Mouse (Mus musculus) left cerebral cortex, adult 6 months (tissue): ENCODE measurements around the gene Gm20814. TPM values are rescaled to one million over a fixed set of nuclear protein-coding genes. Genes with fewer than 3 reads are reported as not detected.

Experiments used
- long read RNA-seq, 2 experiments: library from polyadenylated mRNA; unstranded; transcript quantifications; one replicate each; pipeline ENCODE4 v2.0.0; 2019 to 2020
- polyA plus RNA-seq: library from polyadenylated mRNA; unstranded; fragments of <200 nt; fragmentation: Nextera tagmentation; gene quantifications from 2 replicates; pipeline ENCODE4 v1.2.3, GENCODE M21; 2021

Gene Gm20814
- polyA plus RNA-seq: not detected in 2 replicates
- long read RNA-seq, experiment 1: 0 reads
- long read RNA-seq, experiment 2: 0 reads

DNA sequence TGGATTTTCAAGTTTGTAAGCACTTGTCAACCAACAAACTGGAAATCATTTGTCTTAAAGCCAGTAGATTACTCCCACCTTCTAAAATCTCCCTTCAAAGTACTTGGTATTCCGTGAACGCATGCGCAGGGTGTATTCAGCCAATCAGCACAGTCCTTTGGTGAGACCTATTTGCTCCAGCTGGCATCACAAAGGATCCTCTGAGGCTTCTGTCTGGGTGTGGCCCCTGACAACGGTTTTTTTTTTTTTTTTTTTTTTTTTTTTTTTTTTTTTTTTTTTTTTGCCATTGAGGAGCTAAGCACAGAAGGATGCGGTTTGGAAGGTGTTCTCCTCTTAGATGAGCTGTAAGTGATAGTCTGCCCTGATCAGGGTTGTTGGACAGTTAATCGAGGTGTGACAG, at the start of gene Gm20814:
Gene Gm20814, plus strand, starts transcription at position 301 of the 400 bp plus-strand sequence.

